Mouse (Mus musculus): Measurements from ENCODE around the gene Pknox1. TPM values are rescaled to one million over a fixed set of nuclear protein-coding genes. Genes with fewer than 3 reads are reported as not detected.

Gene Pknox1
- polyA plus RNA-seq, 2 experiments from 2014 or later: 48.3 to 58.9 TPM

DNA sequence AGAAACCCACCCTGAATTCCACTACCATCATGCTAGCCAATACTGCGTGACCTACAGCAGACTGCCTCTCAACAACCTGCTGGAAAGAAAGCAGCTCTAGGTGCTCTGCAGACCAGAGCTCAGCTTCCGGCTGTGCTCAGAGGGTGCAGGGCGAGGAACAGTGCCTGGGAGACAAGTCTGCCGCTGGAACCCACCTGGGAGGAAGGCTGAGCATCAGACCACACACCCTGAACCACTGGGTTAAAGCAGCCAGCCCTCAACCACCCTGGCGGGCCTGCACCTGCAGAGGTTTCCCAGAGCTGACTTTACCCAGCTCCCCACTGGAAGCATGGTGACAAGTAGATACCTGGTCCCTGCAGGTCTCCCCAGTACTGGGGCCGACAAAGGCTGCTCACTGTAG, 88.7 kb downstream of the Pknox1 start:
- ATAC-seq: no peak

DNA sequence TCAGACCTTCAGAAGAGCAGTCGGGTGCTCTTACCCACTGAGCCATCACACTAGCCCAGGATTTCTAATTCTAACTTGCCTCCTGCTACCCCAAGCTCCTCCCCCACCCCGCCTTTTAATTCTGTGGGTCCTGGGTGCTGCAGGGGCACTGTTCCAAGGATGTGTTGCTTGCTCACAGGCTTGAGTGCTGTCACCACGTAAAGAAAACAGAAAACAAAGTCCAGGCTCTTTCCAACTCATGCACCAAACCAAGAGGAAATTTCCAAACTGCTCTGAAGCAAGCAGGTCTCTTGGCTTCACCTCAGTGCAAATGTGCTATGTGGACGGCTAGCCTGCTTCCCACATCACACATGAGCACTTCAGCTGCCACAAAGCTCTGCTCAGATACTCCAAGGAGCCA, 90.8 kb downstream of the Pknox1 start:
- no peak for ATAC-seq

DNA sequence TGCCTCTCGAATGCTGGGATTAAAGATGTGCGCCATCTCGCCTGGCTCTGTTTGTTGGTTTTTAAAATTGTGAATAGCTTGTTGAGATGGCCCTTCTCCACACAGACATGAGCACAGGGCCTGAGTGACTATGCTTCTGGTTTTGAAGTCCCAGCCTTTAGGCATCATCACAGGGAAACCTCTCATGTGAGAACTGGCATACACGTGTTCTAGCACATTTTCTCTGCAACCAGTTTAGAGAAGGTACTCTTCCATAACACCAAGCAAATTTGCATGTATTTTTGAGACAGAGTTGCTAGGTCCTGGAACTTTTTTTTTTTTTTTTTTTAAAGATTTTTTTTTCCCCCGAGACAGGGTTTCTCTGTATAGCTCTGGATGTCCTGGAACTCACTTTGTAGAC, 92.1 kb downstream of the Pknox1 start:
- ATAC-seq: no peak

Other genes with a start within 250 kb of the Pknox1 start
- gene Pde9a, start 178.5 kb upstream of the Pknox1 start, polyA plus RNA-seq (2017; shearing (Covaris generic)): not detected
- 10 to 100 TPM; 18.2 to 24.9 TPM for gene Wdr4, start 44.8 kb upstream of the Pknox1 start, polyA plus RNA-seq (2017; shearing (Covaris generic))
- 100 to 1,000 TPM; 217 to 229 TPM for gene Ndufv3, start 44.6 kb upstream of the Pknox1 start, polyA plus RNA-seq (2017; shearing (Covaris generic))
- under 1 TPM in 1 of 2 experiments, not detected in 1; 0.61 TPM for gene Cbs, start 72.5 kb downstream of the Pknox1 start, polyA plus RNA-seq (2017; shearing (Covaris generic))
- 100 to 1,000 TPM in 1 of 2 experiments, 10 to 100 TPM in 1; 53.7 to 103 TPM for gene U2af1, start 94.2 kb downstream of the Pknox1 start, polyA plus RNA-seq (2017; shearing (Covaris generic))
- gene Cryaa, start 113.1 kb downstream of the Pknox1 start, polyA plus RNA-seq (2017; shearing (Covaris generic)): not detected